Mouse (Mus musculus): Measurements from ENCODE around the gene Cacng8.

- TF ChIP-seq POLR2A (IDR thresholded peaks at IDR 0.05; ENCODE audit: borderline replicate concordance, control insufficient read depth, low read depth, low read length) (no peak), CTCF (IDR thresholded peaks at IDR 0.05; ENCODE audit: control insufficient read depth, insufficient read depth, low read length) (no peak)
Observed at GRCm38 (mm10) chr7:3351536-3351935, 38.9 kb upstream of the Cacng8 start.

All from bone marrow, adult 2 months (tissue).